Mouse (Mus musculus): ENCODE results near the gene Sccpdh.
A peak's percentile ranks its signal among the peaks of the same experiment; 100 is the strongest.
"Not testable (repeated sequence)": the region's sequence is repeated elsewhere in the genome, so short reads cannot be mapped to it uniquely, and the experiment has no call there.

Sccpdh gene

DNA sequence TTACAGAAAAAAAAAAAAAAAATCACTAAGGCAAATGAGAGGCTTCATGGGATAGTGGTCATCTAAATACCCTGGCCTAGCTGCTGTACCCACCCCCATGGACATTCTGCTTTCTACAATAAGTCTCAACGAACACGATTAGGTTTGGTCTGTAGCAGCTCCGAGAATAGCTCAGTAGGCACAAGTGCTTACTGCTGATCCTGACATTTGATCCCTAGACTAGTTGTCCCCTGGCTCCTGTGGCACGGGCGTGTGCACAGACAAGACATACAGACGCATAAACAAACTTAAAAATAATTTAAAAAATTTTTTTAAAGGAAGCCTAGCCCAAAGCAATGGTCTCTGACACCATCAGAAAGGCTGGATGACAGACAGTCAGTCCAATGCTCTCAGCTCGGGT lies 560 bp upstream of the Sccpdh start:
- no peak for DNase-seq (ENCODE audit: extremely low read depth, low read depth, low spot score)

DNA sequence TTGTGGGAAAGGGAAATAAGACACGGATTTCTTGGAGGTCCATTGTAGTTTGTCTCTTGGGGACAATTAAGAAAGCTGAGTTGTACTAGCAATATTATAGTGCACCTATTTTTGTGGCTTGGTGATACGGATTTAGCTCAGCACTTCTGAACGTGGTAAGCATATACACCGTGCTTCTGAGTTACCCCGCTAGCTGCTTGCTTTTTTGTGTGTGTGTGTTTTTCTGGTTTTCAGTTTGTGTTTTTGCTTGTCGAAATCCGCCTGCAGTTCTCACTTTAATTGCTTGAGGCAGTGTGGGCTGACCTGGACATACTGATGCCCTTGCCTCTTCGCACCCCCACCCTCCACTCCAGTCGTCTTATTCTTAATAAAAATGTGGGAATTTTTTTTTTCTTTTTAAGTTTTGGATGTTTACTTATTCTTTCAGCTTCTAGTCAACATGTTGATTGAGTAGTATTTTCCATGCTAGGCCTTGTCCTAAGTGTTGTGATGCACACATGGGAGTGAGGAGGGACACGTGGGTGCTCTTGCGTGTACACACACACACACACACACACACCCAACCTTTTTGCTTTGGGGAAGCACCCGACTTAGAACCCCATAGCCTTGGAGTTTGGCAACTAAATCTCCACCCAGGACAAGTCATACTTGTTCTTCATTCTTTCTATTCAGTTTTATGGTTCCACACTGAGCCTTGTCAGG lies 977 bp downstream of the Sccpdh start:
- DNase-seq (ENCODE audit: extremely low read depth, low read depth, low spot score) = no peak

DNA sequence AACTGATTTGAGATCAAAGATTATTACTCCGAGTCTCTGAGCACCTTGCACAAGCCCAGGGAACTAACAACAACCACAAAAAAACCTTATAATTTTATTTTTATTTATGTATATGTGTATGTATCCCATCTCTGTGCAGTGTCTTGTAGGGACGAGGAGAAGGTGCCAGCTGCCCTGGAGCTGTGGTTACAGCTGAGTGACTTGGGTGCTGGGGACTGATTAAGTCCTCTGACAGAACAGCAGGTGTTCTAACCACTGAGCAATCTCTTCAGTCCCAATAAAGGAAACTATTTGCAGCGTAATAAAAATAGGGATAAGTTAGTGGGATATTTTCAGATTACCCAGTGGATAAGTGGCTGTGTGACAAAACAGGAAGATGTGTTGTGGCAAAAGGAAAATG lies 6.3 kb downstream of the Sccpdh start:
- DNase-seq (ENCODE audit: extremely low read depth, low read depth, low spot score) = no peak

- no peak for DNase-seq (ENCODE audit: extremely low read depth, low read depth, low spot score)
These were observed 9.0 kb downstream of the Sccpdh start for GRCm38 (mm10) chr1:179677031-179677430.

GRCm38 (mm10) chr1:179679326-179679725 lies 11.3 kb downstream of the Sccpdh start:
- peak; percentile 82 for DNase-seq (ENCODE audit: extremely low read depth, low read depth, low spot score)

DNA sequence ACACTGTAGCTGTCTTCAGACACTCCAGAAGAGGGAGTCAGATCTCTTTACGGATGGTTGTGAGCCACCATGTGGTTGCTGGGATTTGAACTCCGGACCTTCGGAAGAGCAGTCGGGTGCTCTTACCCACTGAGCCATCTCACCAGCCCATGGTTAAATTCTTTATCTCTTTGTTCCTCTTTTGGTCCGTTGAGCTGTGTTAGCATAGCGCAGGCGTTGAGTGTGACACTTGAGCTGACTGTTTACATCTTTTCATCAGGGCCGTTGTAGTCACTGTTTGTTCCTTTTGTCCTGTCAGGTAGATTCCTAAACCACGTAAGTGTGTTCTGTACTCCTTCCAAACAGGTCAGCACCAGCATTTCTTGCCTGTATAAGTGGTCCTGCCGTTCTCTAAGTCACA lies 14.7 kb downstream of the Sccpdh start:
- DNase-seq (ENCODE audit: extremely low read depth, low read depth, low spot score) = not testable (repeated sequence)

GRCm38 (mm10) chr1:179686348-179686747 lies 18.3 kb downstream of the Sccpdh start:
- DNase-seq (ENCODE audit: extremely low read depth, low read depth, low spot score) = no peak

- no peak for DNase-seq (ENCODE audit: extremely low read depth, low read depth, low spot score)
These were observed 18.8 kb downstream of the Sccpdh start for GRCm38 (mm10) chr1:179686781-179687180.

GRCm38 (mm10) chr1:179687305-179687704 lies 19.3 kb downstream of the Sccpdh start:
- DNase-seq (ENCODE audit: extremely low read depth, low read depth, low spot score) = no peak

- no peak for DNase-seq (ENCODE audit: extremely low read depth, low read depth, low spot score)
These were observed 20.0 kb downstream of the Sccpdh start for GRCm38 (mm10) chr1:179687966-179688365.

DNA sequence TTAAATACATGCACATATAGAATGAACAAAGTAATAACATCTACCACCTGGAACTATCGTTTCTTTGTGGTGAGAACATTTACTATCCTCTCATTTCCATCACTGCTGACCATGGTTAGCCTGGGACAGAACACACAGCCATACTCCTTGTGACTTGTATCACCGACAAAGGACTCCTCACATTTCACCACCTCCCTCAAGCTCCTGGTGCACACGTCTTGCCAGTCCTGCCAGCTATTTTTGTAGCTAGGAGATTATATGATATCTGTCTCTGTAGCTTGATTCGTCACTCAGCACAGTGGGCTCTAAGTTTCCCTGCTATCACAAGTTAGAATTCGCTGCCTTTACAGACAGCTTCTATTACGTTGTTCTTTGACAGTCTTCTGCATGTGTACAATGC lies 20.4 kb downstream of the Sccpdh start:
- no peak for DNase-seq (ENCODE audit: extremely low read depth, low read depth, low spot score)

DNA sequence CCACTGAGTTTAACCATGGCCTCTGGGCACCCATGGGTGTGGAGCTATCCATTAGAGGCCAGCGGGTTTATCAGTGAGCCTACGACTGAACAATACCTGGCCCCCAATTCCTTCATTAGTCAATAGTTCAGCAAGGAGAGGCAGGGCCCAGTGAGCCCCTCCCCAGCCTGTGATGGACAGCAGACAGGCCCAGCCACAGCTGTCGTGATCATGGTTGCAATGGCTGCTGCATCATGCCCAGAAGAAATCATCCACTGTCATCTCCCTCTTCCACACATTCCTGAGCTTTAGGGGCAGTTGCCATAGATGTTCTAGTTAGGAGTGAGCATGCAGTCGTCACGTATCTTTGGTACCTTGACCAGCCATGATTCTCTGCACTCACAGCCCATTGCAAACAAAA lies 20.9 kb downstream of the Sccpdh start:
- DNase-seq (ENCODE audit: extremely low read depth, low read depth, low spot score) = no peak

DNA sequence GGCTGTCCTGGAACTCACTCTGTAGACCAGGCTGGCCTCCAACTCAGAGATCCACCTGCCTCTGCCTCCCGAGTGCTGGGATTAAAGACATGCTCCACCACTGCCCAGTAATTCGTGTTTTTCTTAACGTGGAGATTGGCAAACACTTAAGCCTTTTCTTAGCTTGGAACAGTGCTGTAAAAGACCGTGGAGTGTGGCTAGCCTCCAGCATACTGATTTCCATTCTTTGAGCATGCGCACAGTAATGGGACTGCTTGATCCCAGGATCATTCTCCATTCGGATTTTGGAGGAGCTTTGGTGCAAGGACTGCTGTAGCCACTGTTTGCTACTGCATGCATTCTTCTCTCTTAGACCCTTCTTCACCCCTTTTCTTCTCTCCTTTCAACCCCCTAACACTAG lies 21.5 kb downstream of the Sccpdh start:
- no peak for DNase-seq (ENCODE audit: extremely low read depth, low read depth, low spot score)

DNA sequence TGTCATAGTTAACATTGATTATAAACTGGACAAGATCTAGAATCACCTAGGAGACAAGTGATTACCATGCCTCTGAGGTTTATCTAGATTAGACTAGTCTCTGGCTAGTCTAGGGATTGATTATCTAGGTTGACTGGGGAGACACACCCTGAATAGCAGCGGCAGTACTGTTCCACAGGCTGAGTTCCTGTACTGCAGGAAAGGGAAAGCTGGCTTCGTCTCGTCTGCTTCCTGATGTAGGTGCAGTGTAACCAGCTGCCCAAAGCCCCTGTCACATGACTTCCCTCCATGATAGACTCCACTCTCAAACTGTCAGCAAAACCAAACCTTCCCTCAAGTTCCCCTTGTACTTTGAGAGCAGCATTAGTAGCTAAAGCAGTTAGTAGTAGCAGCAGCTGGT lies 36.1 kb downstream of the Sccpdh start:
- no peak for DNase-seq (ENCODE audit: extremely low read depth, low read depth, low spot score)

DNA sequence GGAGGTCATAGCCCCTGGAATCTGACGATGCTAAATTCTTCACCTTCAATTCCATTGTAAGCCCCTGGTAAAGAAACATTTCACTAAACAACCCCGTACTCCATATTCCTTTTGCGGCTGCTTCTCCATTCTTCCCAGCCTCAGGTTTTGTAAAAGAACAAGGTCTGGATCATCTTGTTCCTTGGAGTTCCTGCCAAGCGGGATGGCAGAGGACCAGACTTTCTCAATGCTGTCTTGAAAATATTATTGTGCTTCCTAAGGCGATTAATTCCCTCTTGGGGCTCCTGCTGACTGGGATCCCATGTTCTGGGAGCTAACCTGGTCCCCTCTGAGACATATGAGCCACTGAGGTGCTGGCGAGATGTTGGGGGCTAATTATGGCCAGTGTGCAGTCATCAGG lies 37.1 kb downstream of the Sccpdh start:
- DNase-seq (ENCODE audit: extremely low read depth, low read depth, low spot score) = peak; percentile 47

- DNase-seq (ENCODE audit: extremely low read depth, low read depth, low spot score) = no peak
These were observed 41.4 kb downstream of the Sccpdh start for GRCm38 (mm10) chr1:179709390-179709789.

- no peak for DNase-seq (ENCODE audit: extremely low read depth, low read depth, low spot score)
These were observed 42.7 kb downstream of the Sccpdh start for GRCm38 (mm10) chr1:179710739-179711138.

DNA sequence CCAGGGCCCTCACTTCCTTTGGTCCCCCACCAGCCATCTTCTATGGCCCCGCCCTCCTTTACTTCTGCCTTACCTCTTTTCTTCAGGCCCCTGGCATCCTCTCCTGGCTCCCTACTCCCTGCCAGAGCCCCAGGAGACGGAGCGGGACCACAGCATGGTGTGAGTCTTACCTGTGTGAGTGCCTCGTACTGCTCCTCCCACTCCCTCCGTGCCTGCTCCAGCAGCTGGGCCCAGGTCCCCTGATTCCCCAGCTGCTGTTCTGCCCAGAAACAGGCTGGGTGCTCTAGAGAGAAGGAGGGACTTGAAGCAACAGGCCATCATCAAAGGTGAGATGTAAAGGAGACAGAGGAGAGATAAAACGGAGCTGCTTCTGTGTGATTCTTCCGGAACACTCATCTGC lies 44.6 kb downstream of the Sccpdh start:
- no peak for DNase-seq (ENCODE audit: extremely low read depth, low read depth, low spot score)

DNA sequence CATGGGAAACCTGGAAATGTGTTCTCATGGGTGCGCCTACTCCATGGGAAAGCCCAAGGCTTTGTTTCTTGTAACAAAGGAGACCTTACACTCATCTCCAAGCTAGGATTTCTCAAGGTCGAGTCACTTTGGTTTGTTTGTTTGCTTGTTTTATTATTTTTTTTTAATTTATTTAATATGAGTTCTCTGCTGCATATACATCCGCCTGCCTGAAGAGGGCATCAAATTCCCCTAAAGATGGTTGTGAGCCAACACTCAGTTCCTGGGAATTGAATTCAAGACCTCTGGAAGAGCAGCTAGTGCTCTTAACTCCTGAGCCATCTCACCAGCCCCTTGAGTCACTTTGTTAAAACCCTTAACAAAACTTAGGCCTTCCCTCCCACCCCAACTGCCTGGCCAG lies 45.4 kb downstream of the Sccpdh start:
- no peak for DNase-seq (ENCODE audit: extremely low read depth, low read depth, low spot score)

DNA sequence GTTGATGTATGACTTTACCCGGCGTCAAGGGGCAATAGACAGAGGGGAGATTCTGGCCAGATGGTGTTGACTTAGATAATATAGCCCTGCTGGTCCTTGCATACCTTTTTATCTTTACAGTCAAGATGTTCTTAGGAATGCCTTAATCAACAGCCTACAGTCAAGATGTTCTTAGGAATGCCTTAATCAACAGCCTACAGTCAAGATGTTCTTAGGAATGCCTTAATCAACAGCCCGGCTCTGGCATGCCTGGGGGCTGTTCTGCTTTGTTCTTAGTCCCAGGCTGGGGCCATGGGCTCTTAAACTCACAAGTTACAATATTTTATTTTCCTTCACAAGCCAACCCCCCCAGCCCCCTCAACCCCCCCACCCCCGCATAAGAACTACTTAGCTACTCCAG lies 47.3 kb downstream of the Sccpdh start:
- not testable (repeated sequence) for DNase-seq (ENCODE audit: extremely low read depth, low read depth, low spot score)

GRCm38 (mm10) chr1:179715786-179716185 lies 47.8 kb downstream of the Sccpdh start:
- no peak for DNase-seq (ENCODE audit: extremely low read depth, low read depth, low spot score)

DNA sequence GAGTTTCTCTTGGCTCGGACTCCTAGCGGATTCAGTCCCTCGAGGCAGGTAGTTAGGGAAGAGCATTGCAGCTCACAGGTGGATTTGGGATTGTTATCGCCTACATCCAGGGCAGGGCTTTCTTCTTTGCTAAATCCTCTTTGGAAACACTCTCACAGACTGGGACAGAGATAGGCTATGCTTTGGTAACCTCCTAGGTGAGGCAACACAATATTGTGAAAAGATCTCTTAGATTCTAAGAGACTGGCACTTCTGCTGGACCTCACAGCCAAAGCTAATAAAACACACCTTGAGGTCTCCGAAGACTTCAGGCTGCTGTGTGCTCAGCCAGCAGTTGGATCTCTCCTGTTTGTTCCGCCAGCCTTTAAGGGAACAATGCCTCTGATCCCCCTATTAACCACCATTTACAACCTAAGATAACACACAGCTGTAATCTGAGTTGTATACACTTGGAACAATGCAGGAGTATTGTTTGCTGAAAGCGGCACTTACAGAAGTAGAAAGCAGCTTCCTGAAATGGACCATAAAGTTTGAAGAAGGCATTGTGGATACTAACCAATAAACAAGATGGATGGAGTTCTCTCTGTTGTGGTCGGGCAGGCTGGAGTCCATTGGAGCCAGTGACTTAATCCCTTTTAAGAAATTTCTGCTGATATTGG lies 54.9 kb downstream of the Sccpdh start:
- DNase-seq (ENCODE audit: extremely low read depth, low read depth, low spot score) = peak; percentile 94

DNA sequence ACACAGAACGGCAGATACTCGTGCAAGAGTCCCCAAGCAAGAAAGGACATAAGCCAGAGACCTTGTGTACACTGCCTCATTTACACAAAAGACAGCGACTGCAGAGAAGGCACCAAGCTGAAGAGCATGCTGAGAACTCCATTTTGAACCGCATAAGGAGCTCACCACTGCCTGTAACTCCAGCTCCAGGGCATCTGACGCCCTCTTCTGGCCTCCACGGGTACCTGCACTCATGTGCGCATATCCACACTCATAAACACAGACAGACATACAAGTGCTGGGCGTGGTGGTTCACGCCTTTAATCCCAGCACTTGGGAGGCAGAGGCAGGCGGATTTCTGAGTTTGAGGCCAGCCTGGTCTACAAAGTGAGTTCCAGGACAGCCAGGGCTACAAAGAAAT lies 60.7 kb downstream of the Sccpdh start:
- no peak for DNase-seq (ENCODE audit: extremely low read depth, low read depth, low spot score)
